Mouse (Mus musculus) brain, embryonic 18.5 days (tissue): ENCODE data around the gene Ikzf2.

Experiments used
- DNase-seq: peaks from one replicate; pipeline ENCODE4 v3.0.0-alpha.2; 2012; ENCODE audit warnings: low read depth, low spot score

Gene Ikzf2

GRCm38 (mm10) chr1:69687076-69687991, at the start of gene Ikzf2:
Gene Ikzf2 (minus strand): TSS chr1:69687245.
- DNase-seq: peak; percentile 66

- no peak for DNase-seq
Measured at GRCm38 (mm10) chr1:69729729-69730128, 42.7 kb upstream of the Ikzf2 start.

- peak; percentile 10 for DNase-seq
Measured at GRCm38 (mm10) chr1:69729031-69729679, 42.1 kb upstream of the Ikzf2 start.

DNA sequence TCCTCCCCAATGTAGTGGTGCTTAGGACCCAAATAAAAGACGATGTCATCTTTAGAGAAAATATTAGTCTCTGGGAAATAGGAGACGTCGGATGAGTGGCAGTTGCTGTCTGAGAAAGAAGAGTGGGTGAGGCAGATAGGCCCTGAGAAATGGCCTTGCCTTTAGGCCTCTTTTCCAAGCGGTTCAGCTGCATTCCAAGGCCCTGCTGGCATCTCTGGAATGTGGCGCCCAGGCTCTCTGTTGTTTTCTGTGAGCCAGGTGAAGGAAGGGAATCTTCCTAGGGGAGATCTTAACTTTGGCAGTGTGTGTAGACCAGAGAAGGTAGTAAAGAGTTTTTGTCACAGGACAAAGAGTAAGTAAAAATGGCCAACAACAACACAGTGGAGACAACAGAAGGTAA, 40.9 kb upstream of the Ikzf2 start:
- no peak for DNase-seq

DNA sequence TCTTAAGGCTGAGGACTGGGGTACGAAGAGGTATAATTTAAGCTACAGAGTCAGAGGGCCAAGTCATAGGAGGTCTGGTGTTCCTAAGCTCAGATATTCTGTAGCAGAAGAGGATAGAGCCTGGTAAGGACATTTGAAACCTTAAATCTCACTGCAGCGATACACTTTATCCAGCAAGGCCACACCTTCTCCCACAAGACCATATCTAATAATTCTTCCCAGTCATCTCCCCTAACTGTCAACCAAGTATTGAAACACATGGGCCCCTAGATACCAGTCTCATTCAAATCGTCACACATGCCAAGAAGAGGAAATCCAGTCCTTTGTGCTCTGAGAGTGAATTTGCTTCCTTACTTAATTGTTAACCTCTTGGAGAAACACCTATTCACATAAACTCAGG, 30.1 kb upstream of the Ikzf2 start:
- DNase-seq: no peak

DNA sequence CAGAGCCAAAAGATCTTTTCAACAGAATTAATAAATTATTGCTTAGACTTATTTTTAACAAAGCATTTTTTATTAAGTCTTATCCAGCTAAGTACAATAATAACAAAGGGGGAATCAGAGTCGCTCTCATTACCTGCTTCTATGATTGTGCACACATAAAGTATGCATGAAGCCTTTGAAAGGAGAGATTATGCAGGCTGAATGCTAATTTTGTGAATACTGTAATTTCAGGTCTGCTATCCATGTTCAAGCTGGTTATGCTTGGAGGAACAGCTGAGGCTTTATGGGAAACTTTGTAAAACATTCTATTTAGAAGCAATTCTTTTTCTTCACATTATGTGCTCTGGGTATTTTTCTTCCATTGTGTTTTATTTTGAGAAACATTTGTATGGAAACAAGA, 21.5 kb upstream of the Ikzf2 start:
- DNase-seq: no peak

DNA sequence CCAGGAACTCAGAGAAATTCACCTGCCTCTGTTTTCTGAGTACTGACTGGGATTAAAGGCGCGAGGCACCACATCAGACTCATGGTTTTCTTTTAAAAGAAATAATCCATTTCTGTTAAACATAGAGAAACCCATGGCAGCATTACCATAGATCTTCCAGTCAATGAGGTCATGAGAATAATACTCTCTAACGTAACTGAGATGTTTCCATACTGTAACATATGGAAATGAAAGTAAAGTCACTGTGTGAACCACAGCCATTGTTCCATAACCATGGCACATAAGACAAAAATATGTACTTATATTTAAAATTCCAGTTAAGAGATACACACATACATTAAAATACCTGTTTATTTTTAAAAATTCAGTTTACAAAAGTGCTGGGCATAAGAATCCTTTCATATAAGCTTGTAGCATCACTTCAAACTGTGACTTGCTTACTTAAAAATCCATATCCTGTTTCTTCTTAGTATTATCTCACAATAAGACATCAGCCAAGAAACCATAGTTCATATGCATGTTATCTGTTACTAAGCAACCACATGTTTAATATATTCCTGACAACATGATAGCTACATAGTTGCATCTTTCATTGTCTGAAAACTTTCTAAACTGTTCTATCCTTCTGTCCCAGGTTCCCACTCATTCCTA, 16.6 kb upstream of the Ikzf2 start:
- no peak for DNase-seq

DNA sequence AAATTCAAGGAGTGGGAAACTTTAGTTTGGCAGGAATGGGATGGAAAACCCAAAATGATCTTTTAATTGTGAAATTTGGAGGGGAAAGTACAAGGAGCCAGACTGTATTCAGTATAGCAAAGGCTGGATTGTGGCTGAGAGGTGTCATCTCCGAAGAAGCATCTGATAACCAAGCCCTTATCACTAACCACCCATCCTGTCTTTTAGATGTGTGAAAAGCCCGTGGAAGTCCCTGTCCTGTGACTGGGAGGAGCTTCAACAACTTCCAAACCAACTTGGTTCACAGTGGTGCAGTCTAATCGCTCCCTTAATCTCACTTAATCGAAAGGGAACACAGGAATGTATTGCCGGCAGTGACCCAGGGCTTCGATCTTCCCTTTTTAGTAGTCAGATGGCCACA, 4.9 kb upstream of the Ikzf2 start:
- no peak for DNase-seq

DNA sequence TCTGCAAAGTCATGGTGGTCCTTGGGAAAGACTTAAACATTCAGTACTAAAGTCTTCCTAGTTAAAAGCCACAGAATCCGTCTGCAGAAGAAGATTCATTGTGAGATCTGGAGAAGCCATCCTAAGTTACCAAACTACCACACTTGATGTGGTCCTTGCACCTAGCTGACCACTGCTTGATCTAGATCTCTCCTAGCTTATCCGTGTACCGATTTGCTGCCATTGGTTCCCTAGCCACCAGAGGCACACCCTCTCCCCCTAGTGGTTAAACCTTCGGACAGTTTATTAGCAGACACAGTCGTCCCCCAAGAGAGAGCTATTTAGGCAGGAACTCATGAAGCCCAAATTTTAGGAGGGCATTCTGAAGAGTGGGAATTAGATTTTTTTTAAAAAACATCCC, 1.9 kb upstream of the Ikzf2 start:
- DNase-seq: no peak

GRCm38 (mm10) chr1:69688118-69688517, 1.1 kb upstream of the Ikzf2 start:
- DNase-seq: no peak

DNA sequence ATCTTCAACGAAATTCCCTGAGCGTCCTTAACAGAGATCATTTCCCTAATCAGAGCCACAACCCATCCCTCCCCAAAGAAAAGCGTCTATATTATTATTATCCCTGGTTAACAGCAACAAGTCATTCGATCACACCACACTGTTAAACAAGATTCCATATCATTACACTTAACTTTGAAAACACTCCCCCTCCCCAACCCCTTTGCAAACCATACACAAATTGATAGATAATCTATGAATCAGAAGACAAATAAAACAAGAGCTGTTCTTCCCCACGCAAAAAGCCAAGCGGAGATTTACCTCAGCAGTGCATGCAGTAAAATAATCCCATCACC, 337 bp downstream of the Ikzf2 start:
- DNase-seq: no peak

- no peak for DNase-seq
Measured at GRCm38 (mm10) chr1:69685890-69686490, 1.1 kb downstream of the Ikzf2 start.

DNA sequence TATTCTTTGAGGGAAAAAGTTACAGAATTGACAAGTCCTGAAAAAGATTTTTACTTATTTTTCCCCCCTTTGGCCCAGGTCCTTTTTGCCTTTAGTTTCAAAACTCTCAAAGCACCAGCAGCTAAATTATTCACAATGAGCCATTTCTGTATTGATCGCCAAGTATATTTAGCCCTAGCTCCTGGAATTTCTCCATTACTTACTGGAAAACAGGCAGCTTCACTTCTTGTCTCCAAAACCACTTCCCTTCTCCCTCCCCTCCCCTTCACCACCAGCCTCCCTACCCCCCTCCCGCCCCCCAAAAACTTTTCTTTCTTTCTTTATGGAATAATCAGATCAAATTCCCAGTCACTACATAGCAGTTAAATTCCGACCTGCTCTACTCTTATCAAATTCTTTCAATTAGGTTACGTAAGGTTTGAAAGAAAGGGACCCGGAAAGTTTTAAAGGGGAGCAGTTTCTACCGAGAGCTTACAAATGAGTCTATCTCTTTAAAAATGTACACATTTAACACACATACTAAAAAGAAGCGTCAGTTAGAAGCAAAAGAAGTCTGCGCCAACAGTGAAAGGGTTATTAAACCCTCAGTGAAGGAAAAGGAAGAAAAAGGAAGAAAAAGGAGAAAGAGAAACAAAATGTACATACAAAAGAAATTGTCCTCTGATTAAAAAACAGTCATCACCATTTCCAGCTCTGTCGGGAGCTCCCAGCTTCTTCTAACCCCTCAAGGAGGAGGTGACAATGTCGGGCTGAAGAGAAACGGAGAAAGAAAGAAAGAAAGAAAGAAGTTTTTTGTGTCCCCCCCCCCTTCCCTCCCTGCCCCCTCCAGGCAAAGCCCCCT, 1.8 kb downstream of the Ikzf2 start:
- no peak for DNase-seq

DNA sequence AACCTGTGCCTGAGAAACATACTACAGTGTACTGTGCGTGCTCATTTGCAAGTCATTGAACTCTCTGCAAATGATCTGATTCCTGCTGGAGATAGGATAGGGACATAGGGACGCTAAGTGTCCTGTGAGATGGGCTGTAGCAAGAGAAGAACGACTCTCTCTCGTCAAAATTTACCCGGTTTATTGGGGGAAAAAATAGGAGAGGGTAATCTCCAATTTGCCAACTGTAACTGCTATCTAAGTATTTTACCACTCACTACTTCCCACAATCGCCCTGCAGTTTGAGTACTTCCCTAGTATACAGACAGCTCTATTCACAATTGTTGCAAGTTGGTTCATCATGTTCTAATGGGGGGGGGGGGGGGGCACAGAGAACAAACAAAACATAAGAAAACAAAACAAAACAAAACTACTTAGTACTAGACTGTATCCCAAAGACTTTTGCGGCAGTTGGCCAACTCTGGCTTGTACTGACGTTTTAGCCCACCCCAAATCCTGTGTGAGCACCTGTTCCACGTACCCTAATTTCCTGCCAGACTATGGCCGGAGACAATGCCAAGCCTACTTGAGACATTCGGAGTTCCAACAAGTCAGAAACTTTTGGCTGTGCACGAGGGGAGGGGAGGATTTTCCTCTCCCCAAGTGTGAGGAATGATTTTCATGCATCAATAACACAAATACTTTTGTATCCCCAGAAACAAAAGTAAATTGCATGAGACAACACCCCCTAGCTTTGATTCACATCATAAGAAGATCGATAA, 2.6 kb downstream of the Ikzf2 start:
- no peak for DNase-seq

GRCm38 (mm10) chr1:69683851-69684250, 3.2 kb downstream of the Ikzf2 start:
- DNase-seq: no peak

- DNase-seq: no peak
Measured at GRCm38 (mm10) chr1:69683058-69683457, 4.0 kb downstream of the Ikzf2 start.

- DNase-seq: no peak
Measured at GRCm38 (mm10) chr1:69682261-69682660, 4.8 kb downstream of the Ikzf2 start.

DNA sequence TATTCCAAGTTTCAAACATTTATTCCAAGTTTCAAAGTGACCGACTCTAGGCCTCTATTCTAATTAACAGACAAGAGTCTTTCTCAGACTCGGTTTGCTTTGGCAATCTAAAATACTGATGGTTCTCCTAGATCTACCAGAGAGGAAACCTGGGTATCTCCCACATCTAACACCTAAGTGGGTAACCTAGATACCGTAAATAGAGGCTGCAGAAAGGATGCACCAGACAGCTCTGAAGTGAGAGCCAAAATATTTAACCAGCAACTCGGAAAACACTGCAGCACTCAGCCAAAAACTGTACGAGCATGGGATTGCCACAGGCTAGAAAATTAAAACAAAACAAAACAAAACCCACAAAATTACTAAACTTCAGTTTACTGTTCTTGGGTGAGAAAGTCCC, 6.0 kb downstream of the Ikzf2 start:
- no peak for DNase-seq

- DNase-seq: no peak
Measured at GRCm38 (mm10) chr1:69680501-69680900, 6.5 kb downstream of the Ikzf2 start.

- no peak for DNase-seq
Measured at GRCm38 (mm10) chr1:69669897-69670404, 17.1 kb downstream of the Ikzf2 start.
